Mouse (Mus musculus): Measurements from ENCODE around the gene Evi5l.
"Not testable (repeated sequence)": the region's sequence is repeated elsewhere in the genome, so short reads cannot be mapped to it uniquely, and the experiment has no call there.

Evi5l gene

DNA sequence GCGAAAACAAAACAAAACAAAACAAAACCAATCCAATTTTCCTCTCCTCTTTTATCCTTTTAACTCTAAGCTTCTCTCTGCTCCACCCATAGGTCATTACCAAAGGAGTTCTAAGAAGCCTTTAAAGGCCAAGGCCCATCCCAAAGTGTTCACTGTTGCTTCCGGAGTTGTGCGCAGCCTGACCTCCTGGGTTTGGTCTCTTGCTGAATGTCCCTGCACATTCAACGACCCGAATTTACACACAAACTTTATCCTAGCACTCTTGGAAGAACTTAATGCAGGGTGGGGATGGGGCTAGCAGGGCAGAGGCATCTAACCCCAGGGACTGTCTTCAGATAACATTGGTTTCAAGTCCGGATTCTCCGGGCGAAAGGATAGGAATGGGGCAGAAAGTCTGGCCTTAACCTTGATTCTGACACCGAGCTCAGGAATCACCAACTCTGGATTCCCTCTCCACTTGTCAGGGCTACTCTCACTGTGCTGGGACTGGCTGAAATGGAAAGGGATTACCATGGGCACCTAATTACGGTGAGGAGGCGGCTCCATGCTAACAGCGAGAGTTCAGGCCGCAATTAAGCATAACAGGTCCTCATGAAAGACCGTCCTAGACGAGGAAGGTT, 71.6 kb downstream of the Evi5l start:
- DNase-seq (ENCODE audit: extremely low spot score, low read depth, low spot score): no peak

DNA sequence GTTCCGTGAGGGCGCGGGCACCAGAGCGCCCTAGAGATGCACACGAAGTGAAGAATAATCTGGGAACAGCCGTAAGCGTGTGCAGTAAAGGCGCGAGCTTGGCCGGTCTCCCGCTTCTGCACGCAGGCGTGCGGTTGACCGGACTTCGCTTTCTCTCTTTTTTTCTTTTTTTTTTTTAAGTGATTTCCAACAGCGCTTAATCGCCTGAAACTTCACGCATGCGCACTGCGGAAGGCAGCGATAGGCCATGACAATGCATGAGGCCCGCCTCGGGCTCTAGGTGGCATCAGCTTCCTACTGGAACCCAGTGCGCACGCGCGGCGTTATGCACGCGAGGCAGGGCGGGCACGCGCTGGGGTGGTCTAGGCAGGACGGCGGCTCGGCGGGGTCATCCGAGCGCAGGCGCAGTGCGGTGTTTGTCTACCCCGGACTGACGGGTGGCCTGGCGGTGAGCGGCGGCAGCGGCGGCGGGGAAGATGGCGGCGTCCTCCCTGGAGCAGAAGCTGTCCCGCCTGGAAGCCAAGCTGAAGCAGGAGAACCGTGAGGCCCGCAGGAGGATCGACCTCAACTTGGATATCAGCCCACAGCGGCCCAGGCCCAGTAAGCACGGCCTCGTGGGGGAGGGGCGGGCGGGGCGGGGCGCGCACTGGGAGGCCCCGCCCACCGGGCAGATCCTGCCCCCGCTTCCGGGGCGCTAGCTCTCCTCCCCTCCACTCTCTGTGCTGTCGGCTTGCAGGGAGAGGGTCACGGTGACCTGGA, 72.2 kb downstream of the Evi5l start, which contains the start of the genes Map2k7 and Gm49320:
Gene Map2k7, plus strand, starts transcription at position 307 of the 759 bp plus-strand sequence.
Gene Gm49320, plus strand, starts transcription at position 432 of the 759 bp plus-strand sequence.
- DNase-seq (ENCODE audit: extremely low spot score, low read depth, low spot score): peak; percentile 96

DNA sequence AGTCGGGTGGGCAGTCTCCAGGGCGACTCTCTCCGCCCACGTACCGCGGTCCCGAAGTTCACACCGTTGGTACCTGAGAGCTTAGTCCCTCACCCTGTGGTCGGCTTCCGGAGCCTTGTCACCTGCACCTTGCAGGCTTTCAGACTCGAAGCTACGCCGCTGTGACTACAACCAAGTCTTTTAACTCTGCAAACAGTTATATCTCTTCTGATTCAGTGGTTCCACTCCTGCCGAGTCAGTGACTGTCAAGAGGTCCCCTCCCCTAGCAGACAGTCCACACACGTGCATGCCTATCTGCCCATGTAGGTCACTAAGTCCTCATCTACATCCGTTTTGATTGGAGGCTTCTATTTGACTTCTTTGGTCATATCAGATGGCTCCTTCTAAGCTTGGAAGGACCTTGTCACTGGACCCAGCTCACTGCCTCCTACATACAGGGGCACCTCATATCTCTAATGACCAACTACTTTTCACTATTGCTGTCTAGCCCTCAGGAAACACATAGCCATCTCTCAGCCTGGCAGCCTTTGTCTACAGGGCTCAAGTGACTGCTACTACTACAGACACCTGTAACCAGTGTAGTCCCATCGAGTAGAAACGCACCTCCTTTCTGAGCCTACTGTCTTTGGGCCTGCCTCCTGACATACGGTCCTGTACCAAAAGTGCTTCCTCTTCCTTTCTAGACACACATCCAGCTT, 73.0 kb downstream of the Evi5l start:
- no peak for DNase-seq (ENCODE audit: extremely low spot score, low read depth, low spot score)

DNA sequence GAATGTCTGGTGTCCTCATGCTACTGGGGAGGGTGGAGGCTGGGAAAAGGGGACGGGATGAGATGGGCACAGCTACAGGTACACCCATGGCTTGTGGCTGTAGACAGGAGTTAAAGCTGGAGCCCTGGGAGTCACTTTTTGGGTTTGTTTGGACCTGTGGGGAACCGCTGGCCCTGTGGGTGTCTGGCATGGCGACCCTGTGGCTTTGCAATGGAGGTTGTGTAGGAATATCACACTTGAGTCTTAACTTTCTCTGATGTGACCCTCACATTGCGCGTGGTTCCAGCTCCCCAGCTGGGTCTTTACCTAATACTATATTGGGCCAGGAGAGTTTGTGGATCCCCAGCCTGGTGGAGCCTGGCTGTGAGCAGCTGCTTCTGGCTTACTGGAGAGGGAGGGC, 78.7 kb downstream of the Evi5l start:
- DNase-seq (ENCODE audit: extremely low spot score, low read depth, low spot score): no peak

DNA sequence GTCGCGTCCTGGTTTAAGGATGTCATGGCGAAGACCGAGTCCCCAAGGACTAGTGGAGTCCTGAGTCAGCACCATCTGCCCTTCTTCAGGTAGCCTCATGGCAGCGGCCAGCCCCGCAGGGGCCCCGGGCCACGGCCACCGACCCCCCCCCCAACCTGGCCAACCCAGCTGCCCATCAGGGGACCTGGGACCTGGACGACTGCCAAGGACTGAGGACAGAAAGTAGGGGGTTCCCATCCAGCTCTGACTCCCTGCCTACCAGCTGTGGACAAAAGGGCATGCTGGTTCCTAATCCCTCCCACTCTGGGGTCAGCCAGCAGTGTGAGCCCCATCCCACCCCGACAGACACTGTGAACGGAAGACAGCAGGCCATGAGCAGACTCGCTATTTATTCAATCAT, 79.4 kb downstream of the Evi5l start:
- no peak for DNase-seq (ENCODE audit: extremely low spot score, low read depth, low spot score)

DNA sequence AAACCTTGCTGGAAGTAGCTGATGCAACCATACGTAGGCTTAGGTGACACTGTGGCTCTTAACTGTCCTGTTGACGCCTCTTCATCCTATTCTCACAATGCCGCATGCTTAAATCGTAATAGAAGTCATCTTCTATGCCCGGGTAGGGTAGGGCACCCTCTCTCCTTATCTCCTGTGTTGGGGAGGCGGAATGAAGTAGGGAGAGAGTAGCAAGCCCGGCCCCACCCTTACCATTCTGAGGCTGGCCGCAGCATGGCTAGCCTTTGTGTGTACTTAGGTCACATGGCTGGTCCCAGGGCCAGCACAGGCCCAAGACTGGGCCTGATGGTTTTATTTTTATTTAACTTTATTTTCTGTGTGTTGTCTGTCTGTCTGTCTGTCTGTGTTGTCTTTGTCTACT, 80.9 kb downstream of the Evi5l start:
- DNase-seq (ENCODE audit: extremely low spot score, low read depth, low spot score): no peak

DNA sequence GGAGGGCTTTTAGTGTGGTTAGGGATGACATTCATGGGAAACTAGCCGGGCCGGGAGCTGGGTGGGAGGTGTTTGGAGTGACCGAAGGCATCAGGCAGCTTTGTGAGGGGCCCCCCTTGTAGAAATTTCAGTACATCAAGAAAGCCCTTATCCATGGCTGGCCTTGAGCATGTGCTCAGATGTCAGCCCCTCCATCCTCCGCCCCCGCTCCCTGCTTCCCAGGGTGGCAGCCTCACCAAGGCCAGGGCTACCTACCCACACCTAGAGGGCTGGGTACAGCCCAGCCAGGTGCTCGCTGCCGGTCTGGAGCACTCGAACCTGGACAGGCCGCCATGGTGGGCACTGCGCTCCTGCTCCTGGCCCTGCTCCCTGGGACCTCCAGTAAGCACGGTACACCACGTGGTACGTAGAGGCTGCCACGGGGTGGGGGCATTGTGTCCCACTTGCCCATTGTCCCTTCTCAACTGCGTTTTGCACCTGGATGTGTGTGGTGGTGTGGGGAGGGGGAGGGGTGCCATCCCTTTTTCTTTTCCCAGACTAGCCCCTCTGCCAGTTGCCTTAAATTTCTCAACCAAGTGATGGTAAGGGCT, 81.7 kb downstream of the Evi5l start, which contains the start of gene Tgfbr3l:
Gene Tgfbr3l, plus strand, starts transcription at position 264 of the 590 bp plus-strand sequence.
- no peak for DNase-seq (ENCODE audit: extremely low spot score, low read depth, low spot score)

DNA sequence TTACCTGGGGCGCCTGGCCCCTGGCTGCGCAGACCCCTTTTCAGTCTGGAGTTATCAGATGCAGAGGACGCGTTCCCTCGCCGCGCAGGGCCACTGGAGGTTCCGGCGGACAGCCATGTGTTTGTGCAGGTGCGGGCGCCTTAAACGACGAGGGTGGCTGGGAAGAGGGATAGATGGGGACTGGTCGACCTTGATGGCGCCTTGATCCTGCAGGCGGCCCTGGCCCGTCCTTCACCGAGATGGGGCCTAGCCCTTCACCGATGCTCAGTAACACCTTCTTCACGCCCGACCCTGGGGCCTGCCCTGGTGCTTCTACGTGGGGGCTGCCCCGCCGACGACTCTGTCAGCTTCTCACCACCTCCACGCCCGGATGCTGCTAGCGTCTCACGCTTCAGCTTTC, 82.8 kb downstream of the Evi5l start:
- DNase-seq (ENCODE audit: extremely low spot score, low read depth, low spot score): no peak

DNA sequence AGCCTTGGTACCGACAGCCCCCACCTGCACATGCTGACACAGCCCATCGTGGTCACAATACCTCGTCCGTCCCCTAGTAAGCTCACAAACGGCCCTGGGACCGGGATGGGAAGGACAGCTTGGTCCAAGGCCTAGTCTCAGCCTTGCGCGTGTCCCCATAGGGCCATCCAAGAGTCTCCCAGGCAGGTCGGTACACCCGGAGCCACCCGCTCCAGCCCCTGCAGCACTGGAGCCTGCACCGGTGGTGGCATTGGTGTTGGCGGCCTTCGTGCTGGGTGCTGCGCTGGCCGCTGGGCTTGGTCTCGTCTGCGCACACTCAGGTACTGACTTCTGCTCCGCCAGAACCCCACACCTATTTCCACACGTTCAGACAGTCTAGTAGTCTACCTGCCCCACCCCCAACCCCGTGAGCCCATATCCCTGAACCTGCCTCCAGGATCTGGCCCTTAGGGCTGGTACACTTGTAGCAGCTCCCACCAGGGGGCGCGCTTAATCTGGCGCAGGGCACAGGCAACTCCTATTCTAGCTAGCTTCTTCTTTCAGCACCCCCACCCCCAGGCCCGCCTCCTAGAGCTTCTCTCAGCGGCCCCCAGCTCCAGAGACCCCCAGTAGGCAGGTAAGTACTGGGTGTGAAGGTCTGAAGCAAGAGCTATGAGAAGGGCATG, 84.1 kb downstream of the Evi5l start:
- no peak for DNase-seq (ENCODE audit: extremely low spot score, low read depth, low spot score)

DNA sequence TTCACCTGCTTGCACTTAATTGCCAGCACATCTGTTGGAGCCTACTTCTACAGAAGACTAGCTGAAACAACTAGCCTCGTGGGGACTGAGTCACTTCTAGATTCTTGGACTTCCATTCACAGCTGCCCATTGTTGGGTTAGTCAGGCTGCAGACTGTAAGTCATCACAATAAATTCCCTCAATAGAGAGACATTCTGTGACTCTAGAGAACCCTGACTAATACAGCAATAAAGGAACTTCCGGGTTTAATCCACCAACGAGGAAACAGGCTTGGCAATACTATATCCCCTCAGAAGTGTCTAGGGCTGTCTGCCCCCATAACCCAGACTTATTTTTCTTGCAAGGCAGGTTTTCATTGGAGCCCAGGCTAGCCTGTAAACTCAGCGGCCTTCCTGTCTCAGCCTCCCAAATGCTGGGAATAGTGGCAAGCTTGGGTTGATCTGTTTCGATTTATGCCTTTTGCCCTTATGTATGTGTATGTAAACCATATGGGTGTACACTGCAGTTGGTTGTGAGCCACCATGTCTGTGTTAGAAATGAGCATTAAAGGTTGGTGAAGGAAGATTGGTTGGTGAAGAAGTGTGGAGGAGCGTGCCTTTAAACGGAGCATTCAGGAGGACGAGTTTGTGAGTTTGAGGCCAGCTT, 85.9 kb downstream of the Evi5l start:
- no peak for DNase-seq (ENCODE audit: extremely low spot score, low read depth, low spot score)

DNA sequence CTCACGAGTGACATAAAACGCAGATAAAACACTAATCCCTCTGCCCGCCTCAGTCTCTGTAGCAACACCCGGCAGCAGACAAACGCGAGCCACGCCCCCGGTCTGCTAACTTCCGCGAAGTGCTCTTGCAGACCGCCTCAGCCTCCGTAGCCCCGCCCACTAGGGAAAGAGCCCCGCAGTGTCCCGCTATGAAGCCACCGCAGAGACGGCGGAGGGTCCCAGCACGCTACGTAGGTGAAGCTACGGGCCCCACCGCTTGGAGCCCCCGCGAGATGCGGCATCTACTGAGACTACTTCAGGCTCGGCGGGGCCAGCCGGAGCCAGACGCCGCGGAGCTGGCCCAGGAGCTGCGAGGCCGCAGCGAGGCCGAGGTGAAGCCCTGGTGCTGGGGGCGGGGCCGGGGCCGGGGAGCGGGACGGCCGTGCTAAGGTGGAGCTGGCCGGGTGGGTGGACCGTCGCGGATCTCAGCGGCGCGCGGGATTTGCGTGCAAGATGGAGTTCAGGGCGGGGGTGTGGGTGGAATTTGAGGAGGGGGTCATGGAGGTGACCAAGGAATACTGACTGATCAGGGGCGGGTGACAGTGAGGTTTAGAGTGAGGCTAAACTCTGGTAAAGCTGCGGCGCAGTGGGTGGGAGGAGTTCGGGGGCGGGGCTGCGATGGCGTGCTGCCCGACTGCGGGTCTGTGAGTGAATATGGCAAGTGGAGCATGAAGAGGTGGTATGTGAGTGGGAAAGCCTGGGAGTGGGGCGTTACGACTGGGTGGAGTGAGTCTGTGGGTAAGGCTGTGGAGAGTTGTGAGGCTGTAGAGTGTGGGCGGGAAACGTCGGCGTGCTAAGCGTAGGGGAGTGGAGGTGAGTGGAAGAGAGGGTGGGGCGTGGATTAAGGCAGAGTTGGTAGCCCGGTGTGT, 86.8 kb downstream of the Evi5l start, which contains the start of gene Snapc2:
Gene Snapc2, plus strand, starts transcription at position 147 of the 908 bp plus-strand sequence.
- DNase-seq (ENCODE audit: extremely low spot score, low read depth, low spot score): no peak

DNA sequence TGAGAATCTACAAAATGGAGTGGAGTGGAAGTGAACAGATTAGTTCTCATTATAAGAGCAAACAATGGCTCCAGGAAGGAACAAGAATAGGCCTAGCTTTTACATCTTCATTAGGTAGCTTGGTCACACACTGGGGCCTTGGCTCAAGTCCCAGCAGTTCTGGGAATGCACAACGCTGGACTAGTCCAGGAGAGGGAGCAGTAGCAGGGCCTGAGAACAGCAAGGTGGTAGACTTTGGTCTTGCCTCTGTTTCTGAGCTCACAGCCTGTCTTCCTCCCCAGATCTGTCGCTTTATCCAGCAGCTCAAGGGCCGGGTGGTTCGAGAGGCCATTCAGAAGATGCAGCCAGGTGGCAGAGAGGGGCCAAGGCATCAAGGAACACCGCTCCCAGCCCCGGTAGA, 87.6 kb downstream of the Evi5l start:
- no peak for DNase-seq (ENCODE audit: extremely low spot score, low read depth, low spot score)

DNA sequence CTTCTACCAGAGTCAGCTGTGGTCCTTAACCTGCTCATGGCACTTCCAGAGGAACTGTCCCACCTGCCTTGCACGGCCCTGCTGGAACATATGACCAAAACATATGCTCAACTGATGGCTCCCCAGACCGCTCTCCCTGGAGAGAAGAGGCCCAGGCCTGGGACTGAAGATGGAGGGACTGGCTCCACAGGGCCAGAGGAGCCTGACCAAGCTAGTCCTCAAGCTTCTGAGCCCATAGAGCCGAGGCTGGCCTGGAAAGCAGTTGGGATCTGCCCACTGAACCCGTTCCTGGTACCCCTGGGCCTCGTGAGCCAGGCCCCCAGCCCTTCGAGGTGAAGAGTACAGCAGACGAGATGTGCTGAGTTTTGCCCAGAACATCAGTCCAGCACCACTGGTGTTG, 89.1 kb downstream of the Evi5l start:
- not testable (repeated sequence) for DNase-seq (ENCODE audit: extremely low spot score, low read depth, low spot score)

DNA sequence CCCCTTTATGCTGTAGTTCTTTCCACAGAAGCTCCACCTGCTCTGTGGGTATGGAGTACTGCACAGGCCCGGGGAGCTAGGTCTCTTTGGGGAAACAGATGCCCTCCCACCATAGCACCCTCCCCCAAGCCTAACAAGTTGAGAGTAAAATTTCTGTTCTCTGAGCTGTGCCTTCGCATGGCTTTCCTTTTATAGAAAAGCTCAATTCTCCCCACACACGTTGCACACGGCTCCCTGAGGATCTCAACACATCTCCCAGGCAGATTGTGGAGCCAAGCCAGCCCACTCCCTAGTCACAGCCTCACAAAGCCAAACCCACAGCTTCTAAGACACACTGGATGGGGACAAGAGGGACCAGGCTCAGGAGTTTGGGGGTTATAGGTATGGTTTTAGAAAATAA, 90.5 kb downstream of the Evi5l start:
- DNase-seq (ENCODE audit: extremely low spot score, low read depth, low spot score): no peak

DNA sequence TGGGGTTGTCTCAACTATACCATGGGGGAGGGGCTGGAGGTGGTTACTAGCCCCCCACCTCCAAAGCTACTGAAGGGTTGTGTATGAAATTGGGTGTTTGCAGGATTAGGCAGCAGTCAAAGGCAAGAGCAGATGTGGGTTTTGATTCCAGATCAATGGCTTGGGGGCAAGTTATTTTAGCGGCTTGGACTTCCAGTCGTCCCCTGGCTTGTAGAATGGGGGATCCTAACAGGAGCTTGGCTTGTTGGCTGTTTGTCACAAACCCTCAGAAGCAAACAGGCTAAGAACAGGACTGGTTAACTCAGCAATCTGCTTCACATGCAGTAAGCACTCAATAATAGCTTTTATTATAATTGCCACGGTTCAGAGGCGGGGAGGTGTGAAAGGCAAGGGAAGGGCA, 91.0 kb downstream of the Evi5l start:
- no peak for DNase-seq (ENCODE audit: extremely low spot score, low read depth, low spot score)

DNA sequence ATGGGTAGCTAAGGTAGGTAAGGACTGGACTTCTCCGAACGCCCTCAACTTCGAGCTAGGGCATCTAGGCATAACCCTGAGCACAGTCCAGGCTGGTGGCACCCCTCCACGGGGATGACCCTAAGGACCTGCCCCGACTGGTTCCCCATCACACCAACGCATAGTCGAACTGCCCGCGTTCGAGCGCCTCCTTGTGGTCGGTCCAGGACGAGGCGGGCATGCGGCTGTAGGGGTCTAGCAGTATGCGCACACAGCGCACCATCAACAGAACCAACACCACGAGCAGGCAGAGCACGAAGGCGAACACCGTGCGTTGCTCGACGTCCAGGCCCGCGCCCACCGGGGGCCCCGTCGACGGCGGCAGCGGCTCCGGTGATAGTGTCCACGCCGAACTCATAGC, 91.9 kb downstream of the Evi5l start:
- no peak for DNase-seq (ENCODE audit: extremely low spot score, low read depth, low spot score)

DNA sequence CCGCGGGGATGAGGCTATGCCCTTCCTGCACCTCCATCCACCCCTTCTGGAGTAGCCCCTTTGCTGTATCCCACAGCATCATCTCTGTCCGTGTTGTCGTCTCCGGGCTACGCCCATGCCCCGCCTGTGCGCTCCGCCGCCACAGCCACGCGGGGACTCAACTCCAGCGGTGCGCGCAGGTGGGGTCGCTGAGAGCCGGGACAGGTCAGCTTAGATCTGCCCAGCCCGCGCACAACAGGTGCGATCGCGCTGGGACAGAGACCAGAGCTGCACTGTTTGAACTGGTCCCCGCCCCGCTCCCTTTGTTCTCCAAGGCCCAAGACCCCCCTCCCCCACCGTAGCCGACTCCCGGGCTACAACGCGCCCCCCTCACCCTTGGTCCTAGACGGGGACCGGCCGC, 92.3 kb downstream of the Evi5l start:
- no peak for DNase-seq (ENCODE audit: extremely low spot score, low read depth, low spot score)

DNA sequence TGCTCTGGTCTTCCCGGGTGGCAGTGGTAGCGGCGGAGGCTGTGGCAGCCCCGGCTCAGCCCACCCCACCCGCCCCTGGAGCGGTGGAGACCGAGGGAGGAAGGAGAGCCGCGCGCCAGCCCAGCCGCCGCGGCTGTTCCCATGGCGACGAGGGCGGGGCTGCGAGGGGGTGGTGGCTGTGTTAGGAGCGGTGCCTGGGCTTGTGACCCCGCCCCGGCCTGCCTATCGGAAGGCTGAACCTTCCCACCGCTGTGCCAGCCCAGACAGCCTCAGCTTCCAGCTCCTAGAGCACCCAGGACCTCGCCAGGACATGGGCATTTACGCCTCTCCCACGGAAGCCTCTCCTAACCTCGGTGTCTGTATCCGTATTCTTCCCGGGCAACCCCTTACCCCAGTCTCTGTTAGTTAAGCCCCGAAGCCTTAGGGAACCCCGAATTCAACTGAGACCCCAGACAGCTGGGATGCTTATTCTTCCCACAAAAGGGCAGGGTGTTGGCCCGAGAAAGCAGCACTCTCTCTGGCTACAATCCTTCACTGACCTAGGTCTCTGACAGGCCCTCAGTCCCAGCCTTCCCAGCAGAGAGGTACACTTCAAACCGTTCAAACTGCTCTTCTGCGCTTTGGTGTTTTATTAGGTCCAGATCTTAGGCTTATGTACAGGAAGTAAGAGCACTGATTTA, 92.9 kb downstream of the Evi5l start, which contains the start of gene Ctxn1:
Gene Ctxn1, minus strand, starts transcription at position 150 of the 680 bp plus-strand sequence.
- no peak for DNase-seq (ENCODE audit: extremely low spot score, low read depth, low spot score)

DNA sequence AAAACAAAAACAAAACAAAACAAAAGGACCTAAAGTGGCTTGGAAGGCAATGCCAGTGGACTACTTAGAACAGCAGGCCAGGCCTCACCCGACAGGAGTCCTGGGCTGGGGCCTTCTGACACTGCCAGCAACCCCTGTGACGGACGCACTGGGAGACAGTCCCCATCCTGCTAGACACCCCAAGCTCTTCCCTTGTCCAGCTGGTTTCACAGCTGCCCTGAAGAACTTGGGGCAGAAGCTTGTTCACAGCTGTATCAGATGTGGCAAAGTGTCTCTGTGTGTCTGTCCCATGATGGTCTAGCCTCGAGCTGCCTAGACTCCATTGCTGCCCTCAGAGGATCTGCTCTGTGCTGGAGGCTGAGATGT, 93.4 kb downstream of the Evi5l start:
- no peak for DNase-seq (ENCODE audit: extremely low spot score, low read depth, low spot score)
